Mouse (Mus musculus) bone marrow, adult 2 months (tissue): Measurements from ENCODE around the gene Gm525.

Experiments
- CTCF ChIP-seq: fragments of 200-500 bp; IDR thresholded peaks from 2 replicates; pipeline ENCODE4 v1.5.1; 2011; ENCODE audit warnings: low read length, control low read depth; ENCODE audit not compliant: control insufficient read depth, insufficient read depth
- POLR2A ChIP-seq: fragments of 200-500 bp; IDR thresholded peaks from 2 replicates; pipeline ENCODE4 v1.6.1; 2011; ENCODE audit warnings: low read depth, mild to moderate bottlenecking, control low read depth, low read length, borderline replicate concordance; ENCODE audit not compliant: control insufficient read depth

- TF ChIP-seq CTCF = no peak
- TF ChIP-seq POLR2A = no peak
Observed at GRCm38 (mm10) chr11:89078305-89078704, 4.7 kb downstream of the Gm525 start.
